Mouse (Mus musculus) heart, adult 2 months (tissue): ENCODE measurements around the gene Rnf19b. TPM values are rescaled to one million over a fixed set of nuclear protein-coding genes. Genes with fewer than 3 reads are reported as not detected.

ENCODE experiments used
- DNase-seq, 2 experiments: peaks; one replicate each; pipeline ENCODE4 v3.0.0; 2021
- H3K27ac ChIP-seq: fragments of 200-600 bp; 2 replicates; pipeline ENCODE4 v1.8.1; 2022
- H3K27me3 ChIP-seq: fragments of 200-500 bp; 2 replicates; pipeline ENCODE4 v1.6.1; 2012; ENCODE audit warnings: mild to moderate bottlenecking, low read length, inconsistent platforms, mixed read lengths; ENCODE audit not compliant: control insufficient read depth, insufficient read depth
- H3K36me3 ChIP-seq: fragments of 200-500 bp; 2 replicates; pipeline ENCODE4 v1.6.1; 2012; ENCODE audit warnings: low read length, inconsistent platforms; ENCODE audit not compliant: control insufficient read depth, insufficient read depth
- H3K4me1 ChIP-seq: fragments of 200-500 bp; 2 replicates; pipeline ENCODE4 v1.6.1; 2011; ENCODE audit warnings: low read length; ENCODE audit not compliant: control insufficient read depth, insufficient read depth
- H3K4me3 ChIP-seq: fragments of 200-600 bp; 2 replicates; pipeline ENCODE4 v1.8.1; 2022
- H3K79me2 ChIP-seq: fragments of 200-500 bp; replicated peaks from 2 replicates; pipeline ENCODE4 v1.6.1; 2012; ENCODE audit warnings: mild to moderate bottlenecking, inconsistent platforms, low read length, moderate library complexity, mixed read lengths; ENCODE audit not compliant: control insufficient read depth, insufficient read depth
- H3K9ac ChIP-seq: fragments of 200-500 bp; 2 replicates; pipeline ENCODE4 v1.6.1; 2012; ENCODE audit warnings: low read depth, mild to moderate bottlenecking, control low read depth, inconsistent platforms, low read length, mixed read lengths
- CTCF ChIP-seq: fragments of 200-600 bp; IDR thresholded peaks from 2 replicates; pipeline ENCODE4 v1.8.1; 2022; ENCODE audit warnings: antibody characterized with exemption, mild to moderate bottlenecking, moderate library complexity
- EP300 ChIP-seq: fragments of 200-500 bp; IDR thresholded peaks from 2 replicates; pipeline ENCODE4 v1.6.1; 2011; ENCODE audit warnings: low read depth, low read length, control low read depth; ENCODE audit not compliant: insufficient read depth
- POLR2A ChIP-seq: fragments of 200-500 bp; IDR thresholded peaks from 2 replicates; pipeline ENCODE4 v1.6.1; 2011; ENCODE audit warnings: mild to moderate bottlenecking, low read depth, low read length, control low read depth; ENCODE audit not compliant: insufficient read depth
- WGBS: fragments of 180-500 bp; shearing (Covaris S2); methylation state at CpG from one replicate; pipeline ENCODE4 v1.1.7; 2018; 5-methylcytosine and 5-hydroxymethylcytosine counted together
- intact Hi-C: fragments of 180-260 bp; cut with DNase I; formaldehyde crosslinking; loops from one replicate; pipeline ENCODE4 v1.15.1; 2025
- long read RNA-seq: library from polyadenylated mRNA; stranded (forward); transcript quantifications from one replicate; pipeline ENCODE4 v2.0.0, GENCODE M21; 2021
- polyA plus RNA-seq: library from polyadenylated mRNA; depleted of rRNA; stranded (reverse); fragments of >200 nt; gene quantifications from 2 replicates; pipeline ENCODE4 v1.2.3, GENCODE M21; 2012; rRNA removed
- total RNA-seq, 2 experiments: library from RNA; stranded (reverse); gene quantifications; 2 replicates each; pipeline ENCODE4 v1.2.3; 2021

Gene Rnf19b
- 10 to 100 TPM; 27.1 to 28.1 TPM for total RNA-seq
- polyA plus RNA-seq: 21.1 and 24.7 TPM in 2 replicates
- long read RNA-seq, transcript Rnf19b-206 (9 exons, 2,532 nt): major isoform, 10 of 16 reads
- long read RNA-seq, partial matches to known transcripts: 0 of 16 reads
- long read RNA-seq, other reads (novel, unspliced or antisense): 2 of 16 reads

DNA sequence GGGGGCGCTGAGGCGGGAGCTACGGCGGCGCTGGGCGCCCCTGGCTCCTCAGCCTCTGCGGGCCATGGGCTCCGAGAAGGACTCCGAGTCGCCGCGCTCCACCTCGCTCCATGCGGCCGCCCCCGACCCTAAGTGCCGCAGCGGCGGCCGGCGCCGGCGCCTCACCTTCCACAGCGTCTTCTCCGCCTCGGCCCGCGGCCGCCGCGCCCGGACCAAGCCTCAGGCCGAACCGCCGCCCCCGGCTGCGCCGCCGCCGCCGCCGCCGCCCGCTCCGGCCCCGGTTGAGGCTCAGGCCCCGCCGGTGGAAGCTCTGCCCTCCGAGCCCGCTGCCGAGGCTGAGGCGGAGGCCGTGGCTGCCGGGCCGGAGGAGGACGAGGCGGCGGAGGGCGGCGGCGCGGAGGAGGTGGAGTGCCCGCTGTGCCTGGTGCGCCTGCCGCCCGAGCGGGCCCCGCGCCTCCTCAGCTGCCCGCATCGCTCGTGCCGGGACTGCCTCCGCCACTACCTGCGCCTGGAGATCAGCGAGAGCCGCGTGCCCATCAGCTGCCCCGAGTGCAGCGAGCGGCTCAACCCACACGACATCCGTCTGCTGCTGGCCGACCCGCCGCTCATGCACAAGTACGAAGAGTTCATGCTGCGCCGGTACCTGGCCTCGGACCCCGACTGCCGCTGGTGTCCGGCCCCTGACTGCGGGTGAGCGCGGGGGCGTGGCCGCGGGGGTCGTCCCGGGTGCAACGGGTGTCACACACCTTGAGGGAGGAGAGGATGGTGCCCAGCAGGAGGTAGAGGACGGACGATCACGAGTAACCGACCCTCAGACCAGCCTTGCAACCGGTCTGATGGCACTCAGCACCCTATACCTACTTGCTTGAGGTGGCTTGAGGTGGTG, at the start of gene Rnf19b:
TSS of gene Rnf19b (plus strand) at position 65 of the 886 bp plus-strand sequence.
- H3K4me3 ChIP-seq: peak within 1 kb of the TSS; percentile 94
- peak within 1 kb of the TSS; percentile 86 for H3K27ac ChIP-seq
- TF ChIP-seq CTCF (no peak), EP300 (no peak), POLR2A (no peak)
- peak in 1 of 2 experiments; percentile 71 for DNase-seq
- H3K36me3 ChIP-seq: no peaks in the 10 kb centered on the region; the same call in 1 of the 2 replicates
- no peaks in the 10 kb centered on the region for H3K79me2 ChIP-seq
- WGBS: under 1% methylated on average over 86 of the region's 107 CpGs
- no peaks in the 10 kb centered on the region for H3K27me3 ChIP-seq
- intact Hi-C loops: loop anchor here (2.0 to 5.0 kb wide), 4 partner anchors 36 to 336 kb away; partner anchors contain the start of genes S100pbp and Yars
- peak within 1 kb of the TSS; percentile 94 for H3K9ac ChIP-seq
- H3K4me1 ChIP-seq: no peaks in the 10 kb centered on the region; the same call in none of the 2 replicates

DNA sequence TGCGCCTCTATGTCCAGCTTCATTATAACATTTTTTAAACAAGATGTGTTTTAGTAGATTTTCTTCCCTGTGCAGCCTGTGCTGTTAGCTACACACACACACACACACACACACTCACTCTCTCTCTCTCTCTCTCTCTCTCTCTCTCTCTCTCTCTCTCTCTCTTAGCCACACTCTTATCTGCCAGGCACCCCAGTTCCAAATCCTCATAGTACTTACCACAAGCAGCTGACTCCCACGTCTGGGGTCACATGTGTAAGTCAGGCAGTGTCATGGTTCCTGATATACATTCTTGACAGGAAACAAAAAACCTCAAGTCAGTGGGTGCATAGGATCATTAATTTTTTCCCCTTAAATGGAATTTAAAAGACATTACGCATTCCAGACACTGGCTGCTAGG, 49.4 kb upstream of the Rnf19b start:
- intact Hi-C loops: no loop called here
- Histone ChIP-seq H3K9ac (no peak overlapping the region), H3K27me3 (no peaks in the 10 kb centered on the region), H3K4me1 (peaks cover 3% of the 10 kb centered on the region), H3K79me2 (no peaks in the 10 kb centered on the region), H3K27ac (no peak overlapping the region), H3K4me3 (no peak overlapping the region), H3K36me3 (no peaks in the 10 kb centered on the region)
- DNase-seq: no peak
- WGBS: 78% methylated on average over 3 of the region's 3 CpGs
- TF ChIP-seq POLR2A (no peak), CTCF (no peak), EP300 (no peak)

DNA sequence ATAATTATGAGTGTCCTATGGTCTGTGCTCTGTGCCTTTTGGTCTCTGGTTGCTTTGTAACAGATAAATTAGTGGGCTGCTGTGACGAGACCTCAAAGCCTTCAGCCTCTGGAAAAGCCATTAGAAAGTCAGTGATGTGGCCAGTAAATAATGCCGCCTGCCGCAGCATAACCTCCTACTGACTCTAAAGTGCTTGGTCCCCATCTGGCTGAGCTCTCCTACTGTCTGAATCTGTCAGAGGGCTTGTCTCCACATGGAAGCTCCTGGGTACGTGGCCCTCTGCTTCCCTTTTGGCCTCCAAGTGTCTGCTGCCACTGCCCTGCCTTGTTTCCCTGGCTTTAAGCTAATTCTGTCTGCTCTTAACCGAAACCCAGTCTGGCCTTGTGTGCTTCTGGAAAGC, 48.5 kb upstream of the Rnf19b start:
- no peak for DNase-seq
- Histone ChIP-seq H3K4me3 (no peak overlapping the region), H3K9ac (no peak overlapping the region), H3K27me3 (no peaks in the 10 kb centered on the region), H3K79me2 (no peaks in the 10 kb centered on the region), H3K4me1 (peaks cover 3% of the 10 kb centered on the region), H3K36me3 (no peaks in the 10 kb centered on the region), H3K27ac (peak overlapping the region; percentile 15; the same call in 1 of the 2 replicates)
- 84% methylated on average over 5 of the region's 5 CpGs for WGBS
- no peak for TF ChIP-seq EP300
- no peak for TF ChIP-seq POLR2A
- no peak for TF ChIP-seq CTCF
- intact Hi-C loops: no loop called here

DNA sequence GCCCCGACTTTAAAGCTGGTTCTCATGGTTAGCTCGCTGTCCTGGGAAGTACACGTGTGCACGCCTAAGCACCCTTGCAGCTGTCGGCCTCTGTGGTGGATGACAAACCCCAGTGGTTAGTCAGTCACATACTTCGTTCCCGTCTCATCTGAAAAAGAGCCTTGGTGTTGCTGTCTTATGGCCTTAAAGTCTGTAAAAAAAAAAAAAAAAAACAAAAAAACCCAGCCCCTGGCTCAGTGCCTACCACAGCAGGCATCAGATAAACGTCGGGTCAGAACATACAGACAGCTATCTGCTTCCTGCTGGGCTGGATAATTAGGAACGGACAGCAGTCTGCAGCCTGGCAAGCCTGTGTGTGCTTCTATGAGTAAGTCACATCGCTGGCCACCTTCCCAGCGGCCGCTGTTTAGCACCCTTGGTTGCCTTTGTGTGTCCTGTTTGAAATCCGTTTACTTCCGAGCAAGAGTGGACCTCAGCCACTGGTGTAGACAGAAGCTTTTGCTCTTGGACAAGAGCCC, 46.4 kb upstream of the Rnf19b start:
- peak overlapping the region; percentile 36; the same call in 1 of the 2 replicates for H3K27ac ChIP-seq
- H3K4me1 ChIP-seq: peaks cover 3% of the 10 kb centered on the region
- no peaks in the 10 kb centered on the region for H3K36me3 ChIP-seq
- H3K27me3 ChIP-seq: no peaks in the 10 kb centered on the region
- no peaks in the 10 kb centered on the region for H3K79me2 ChIP-seq
- H3K4me3 ChIP-seq: no peak overlapping the region
- peak; percentile 56 to 73 for DNase-seq
- intact Hi-C loops: no loop called here
- 0 out of 2 replicates have a peak, but pooled peaks have one; percentile 6 for TF ChIP-seq EP300
- TF ChIP-seq POLR2A: no peak
- 23% methylated on average over 15 of the region's 15 CpGs for WGBS
- no peak overlapping the region for H3K9ac ChIP-seq

DNA sequence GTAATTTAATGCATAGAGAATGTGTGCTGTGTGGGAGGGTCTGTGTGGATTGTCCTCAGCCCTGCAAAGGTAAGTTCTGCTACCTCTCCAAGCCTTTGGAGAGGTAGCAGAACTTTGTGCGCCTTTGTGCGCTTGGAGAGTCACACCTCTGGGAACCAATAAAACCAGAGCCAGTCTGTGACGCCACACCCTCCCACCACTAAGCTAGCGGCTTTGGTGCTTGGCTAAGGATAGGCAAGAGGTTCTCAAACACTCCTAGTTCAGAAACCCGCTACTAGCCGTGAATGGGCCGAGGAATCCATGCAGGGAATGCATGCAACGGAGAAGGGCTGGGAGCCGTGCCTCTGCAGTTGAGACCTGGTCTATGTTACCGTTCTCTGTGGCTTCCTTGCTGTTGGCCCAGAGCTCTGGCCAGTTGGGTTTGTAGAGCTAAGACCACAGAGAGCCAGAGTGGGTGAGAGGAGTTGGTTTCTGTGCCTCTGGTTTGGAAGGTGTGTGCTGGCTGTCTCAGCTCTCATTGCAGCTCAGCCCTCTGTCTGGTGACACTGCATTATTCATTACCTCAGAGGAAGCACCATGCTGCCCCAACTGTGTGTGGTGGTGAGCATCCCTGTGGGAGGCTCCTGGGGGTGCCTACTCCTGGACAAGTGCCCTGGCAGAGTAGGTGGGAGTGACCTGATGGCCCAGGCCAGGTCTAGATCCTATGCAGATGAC, 44.8 kb upstream of the Rnf19b start:
- Histone ChIP-seq H3K79me2 (no peaks in the 10 kb centered on the region), H3K4me1 (peaks cover 3% of the 10 kb centered on the region), H3K9ac (no peak overlapping the region), H3K27ac (no peak overlapping the region), H3K27me3 (no peaks in the 10 kb centered on the region), H3K4me3 (no peak overlapping the region), H3K36me3 (no peaks in the 10 kb centered on the region)
- intact Hi-C loops: no loop called here
- WGBS: 76% methylated on average over 10 of the region's 10 CpGs
- no peak for DNase-seq
- TF ChIP-seq CTCF (no peak), EP300 (no peak), POLR2A (no peak)
